Mouse (Mus musculus) forebrain, embryonic 15.5 days (tissue): ENCODE measurements around the gene 2310034G01Rik. TPM values are rescaled to one million over a fixed set of nuclear protein-coding genes. Genes with fewer than 3 reads are reported as not detected.
A peak's percentile ranks its signal among the peaks of the same experiment; 100 is the strongest.

Experiments used
- ATAC-seq: fragments of 200-750 bp; cut with Nextera tagmentation; replicated peaks from 2 replicates; pipeline ENCODE4 v1.8.0; 2017; ENCODE audit warnings: mild to moderate bottlenecking, moderate TSS enrichment, moderate library complexity
- H3K27ac ChIP-seq: fragments of 300-500 bp; sonication (generic); replicated peaks from 2 replicates; pipeline ENCODE4 v1.5.1; 2015; ENCODE audit warnings: mild to moderate bottlenecking, inconsistent platforms
- H3K27me3 ChIP-seq: fragments of 300-500 bp; sonication (generic); 2 replicates; pipeline ENCODE4 v1.6.1; 2015; ENCODE audit warnings: inconsistent platforms
- H3K36me3 ChIP-seq: fragments of 300-500 bp; sonication (generic); 2 replicates; pipeline ENCODE4 v1.6.1; 2015; ENCODE audit warnings: mild to moderate bottlenecking, inconsistent platforms
- H3K4me1 ChIP-seq: fragments of 300-500 bp; sonication (generic); 2 replicates; pipeline ENCODE4 v1.6.1; 2015; ENCODE audit warnings: inconsistent platforms
- H3K4me2 ChIP-seq: fragments of 300-500 bp; sonication (generic); replicated peaks from 2 replicates; pipeline ENCODE4 v1.6.1; 2015; ENCODE audit warnings: mild to moderate bottlenecking, inconsistent platforms
- H3K4me3 ChIP-seq: fragments of 300-500 bp; sonication (generic); 2 replicates; pipeline ENCODE4 v1.5.1; 2015; ENCODE audit warnings: mild to moderate bottlenecking, inconsistent platforms
- H3K9ac ChIP-seq: fragments of 300-500 bp; sonication (generic); replicated peaks from 2 replicates; pipeline ENCODE4 v1.6.1; 2015; ENCODE audit warnings: mild to moderate bottlenecking, inconsistent platforms
- H3K9me3 ChIP-seq: fragments of 300-500 bp; sonication (generic); 2 replicates; pipeline ENCODE4 v1.6.1; 2016; ENCODE audit warnings: inconsistent platforms
- WGBS: fragments of 180-500 bp; shearing (Covaris S2); methylation state at CpG from one replicate; pipeline ENCODE4 v1.1.7; 2015; ENCODE audit warnings: mixed read lengths; 5-methylcytosine and 5-hydroxymethylcytosine counted together
- polyA plus RNA-seq: library from polyadenylated mRNA; unstranded; fragments of >200 nt; fragmentation: Nextera tagmentation; extraction: Ambion mirVana; gene quantifications from 2 replicates; pipeline ENCODE4 v1.2.1, GENCODE M21; 2015

2310034G01Rik gene
- polyA plus RNA-seq, 1 experiment from 2014 or later: 2.6 TPM

DNA sequence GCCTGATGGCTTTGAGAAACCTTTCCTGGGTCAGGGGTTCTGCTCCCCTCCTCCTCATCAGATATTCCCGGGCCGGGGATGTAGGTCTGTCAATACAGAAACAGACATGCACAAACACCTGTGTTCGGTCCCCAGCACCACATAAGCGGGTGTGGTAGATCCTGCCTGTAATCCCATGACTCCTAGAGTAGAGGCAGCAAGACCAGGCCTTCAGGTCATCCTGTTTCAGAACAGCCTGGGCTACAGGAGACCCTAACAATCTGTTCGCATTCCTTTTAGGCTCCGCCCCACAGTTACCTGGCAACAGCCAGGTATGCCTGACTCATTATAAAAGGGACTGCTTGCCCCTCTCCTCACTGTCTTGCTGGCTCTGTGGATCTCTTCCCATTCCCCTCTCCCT lies 552 bp downstream of the 2310034G01Rik start:
- Histone ChIP-seq H3K36me3 (no peaks in the 10 kb centered on the region), H3K27ac (peak overlapping the region; percentile 93; the same call in 1 of the 2 replicates), H3K4me1 (peaks cover 22% of the 10 kb centered on the region), H3K27me3 (0 out of 2 replicates have a peak, but pooled peaks cover 7% of the 10 kb centered on the region), H3K9me3 (no peaks in the 10 kb centered on the region), H3K4me3 (peak overlapping the region; percentile 75), H3K4me2 (peak overlapping the region; percentile 90), H3K9ac (peak overlapping the region; percentile 92)
- WGBS: 28% methylated on average over 6 of the region's 6 CpGs
- ATAC-seq: peak; percentile 20; the same call in 1 of the 2 replicates

DNA sequence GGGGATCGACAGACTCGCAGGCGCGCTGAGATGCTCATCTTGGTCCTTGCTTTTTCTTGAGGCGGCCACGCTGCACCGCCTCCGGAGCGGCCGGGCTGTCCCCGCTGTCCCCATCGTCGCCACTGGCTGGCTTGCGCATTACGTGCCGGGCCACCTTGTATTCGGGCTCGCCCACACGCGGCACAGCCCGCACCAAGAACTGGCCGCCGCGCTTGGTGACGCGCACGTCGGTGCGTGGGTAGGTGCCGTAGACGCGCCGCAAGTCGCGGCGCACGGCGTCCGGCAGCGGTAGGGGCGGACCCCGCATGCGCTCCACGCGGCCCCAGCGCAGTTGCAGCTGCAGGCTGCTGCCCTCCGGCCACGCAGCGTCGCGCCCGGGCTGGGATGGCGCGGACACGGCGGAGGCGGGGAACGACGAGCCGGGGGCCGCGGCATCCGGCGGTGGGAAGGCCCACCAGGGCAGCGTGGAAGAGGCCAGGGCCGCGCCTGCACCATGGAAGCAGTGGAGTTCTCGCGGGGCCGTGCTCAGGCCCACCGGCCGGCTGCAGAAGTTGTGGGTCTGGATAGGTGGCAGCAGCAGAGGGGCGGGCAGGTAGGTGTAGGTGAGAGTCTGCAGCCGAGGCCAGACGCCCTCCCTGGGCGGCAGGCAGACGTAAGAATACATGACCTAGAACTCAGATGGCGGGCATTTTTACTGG lies 1.2 kb downstream of the 2310034G01Rik start:
- Histone ChIP-seq H3K4me1 (peaks cover 24% of the 10 kb centered on the region), H3K9me3 (no peaks in the 10 kb centered on the region), H3K27ac (peak overlapping the region; percentile 93), H3K4me3 (peak overlapping the region; percentile 75), H3K4me2 (peak overlapping the region; percentile 90), H3K9ac (peak overlapping the region; percentile 92), H3K27me3 (0 out of 2 replicates have a peak, but pooled peaks cover 7% of the 10 kb centered on the region), H3K36me3 (no peaks in the 10 kb centered on the region)
- WGBS: under 1% methylated on average over 78 of the region's 78 CpGs
- peak; percentile 94 for ATAC-seq

- peak overlapping the region; percentile 93 for H3K27ac ChIP-seq
- no peaks in the 10 kb centered on the region for H3K9me3 ChIP-seq
- H3K4me1 ChIP-seq: peaks cover 24% of the 10 kb centered on the region
- ATAC-seq: no peak
- H3K4me3 ChIP-seq: peak overlapping the region; percentile 75
- H3K36me3 ChIP-seq: no peaks in the 10 kb centered on the region
- peak overlapping the region; percentile 90 for H3K4me2 ChIP-seq
- WGBS: 28% methylated on average over 14 of the region's 14 CpGs
- H3K27me3 ChIP-seq: 0 out of 2 replicates have a peak, but pooled peaks cover 7% of the 10 kb centered on the region
- peak overlapping the region; percentile 92 for H3K9ac ChIP-seq
Observed at GRCm38 (mm10) chr19:46347936-46348668, 2.0 kb downstream of the 2310034G01Rik start.

GRCm38 (mm10) chr19:46347146-46347545 lies 3.0 kb downstream of the 2310034G01Rik start:
- Histone ChIP-seq H3K4me1 (peaks cover 24% of the 10 kb centered on the region), H3K9ac (no peak overlapping the region), H3K4me2 (no peak overlapping the region), H3K4me3 (no peak overlapping the region), H3K36me3 (no peaks in the 10 kb centered on the region), H3K27ac (no peak overlapping the region), H3K27me3 (0 out of 2 replicates have a peak, but pooled peaks cover 7% of the 10 kb centered on the region), H3K9me3 (no peaks in the 10 kb centered on the region)
- ATAC-seq: no peak
- 95% methylated on average over 1 of the region's 1 CpGs for WGBS

DNA sequence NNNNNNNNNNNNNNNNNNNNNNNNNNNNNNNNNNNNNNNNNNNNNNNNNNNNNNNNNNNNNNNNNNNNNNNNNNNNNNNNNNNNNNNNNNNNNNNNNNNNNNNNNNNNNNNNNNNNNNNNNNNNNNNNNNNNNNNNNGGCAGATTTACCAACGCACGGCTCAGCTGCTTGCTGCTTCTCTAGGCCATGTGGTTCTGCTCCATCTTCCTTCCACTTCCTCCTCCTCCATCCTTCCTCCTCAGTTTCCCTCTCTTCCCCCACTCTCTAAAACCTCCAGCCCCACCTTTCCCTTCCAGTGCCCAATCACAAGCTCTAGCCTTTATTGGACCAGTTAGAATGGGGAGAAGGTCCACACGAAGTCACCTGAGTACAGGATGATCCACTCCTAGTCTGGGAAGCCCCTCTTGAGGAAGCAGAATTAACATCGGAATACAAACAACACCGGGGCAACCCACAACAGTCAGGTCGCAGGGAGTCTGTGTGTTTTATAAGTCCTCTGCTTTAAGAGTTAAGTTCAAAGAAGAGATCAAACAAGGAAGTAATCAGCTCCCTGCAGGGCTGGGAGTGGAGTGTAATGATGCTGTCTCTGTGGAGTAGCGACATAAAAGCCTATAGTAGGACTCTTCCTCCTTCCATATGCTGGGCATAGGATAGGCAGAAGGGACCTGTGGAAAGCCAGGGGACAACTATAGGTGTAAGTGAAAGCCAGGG lies 5.2 kb downstream of the 2310034G01Rik start:
- ATAC-seq: no peak
- H3K4me1 ChIP-seq: peaks cover 20% of the 10 kb centered on the region

DNA sequence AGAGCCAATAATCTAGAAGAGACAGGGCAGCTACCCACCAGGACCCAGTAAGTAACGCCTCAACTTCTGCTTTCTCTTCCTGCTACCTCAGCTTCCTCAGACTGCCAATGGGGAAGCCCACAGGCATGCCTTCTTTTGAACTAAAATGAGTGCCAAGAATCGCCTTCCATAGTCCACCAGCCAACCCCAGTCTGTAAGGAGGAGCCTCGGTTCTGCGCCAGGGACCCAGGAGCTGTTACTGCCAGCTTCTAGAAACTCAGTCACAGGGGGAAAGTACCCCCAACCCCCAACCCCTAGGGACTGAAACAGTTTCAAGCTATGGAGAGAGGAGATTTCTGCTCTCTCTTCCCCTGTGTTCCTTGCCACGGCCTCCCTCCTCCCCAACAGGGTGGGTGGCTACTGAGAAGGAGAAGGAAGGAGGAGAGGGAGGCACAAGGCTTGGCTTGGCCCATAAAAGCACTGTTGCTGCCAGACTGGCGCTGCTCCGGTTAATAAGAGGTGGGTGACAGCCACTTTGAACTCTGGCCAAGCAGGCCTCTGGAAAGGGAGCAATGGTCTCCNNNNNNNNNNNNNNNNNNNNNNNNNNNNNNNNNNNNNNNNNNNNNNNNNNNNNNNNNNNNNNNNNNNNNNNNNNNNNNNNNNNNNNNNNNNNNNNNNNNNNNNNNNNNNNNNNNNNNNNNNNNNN lies 10.7 kb downstream of the 2310034G01Rik start:
- peak; percentile 36 for ATAC-seq
- Histone ChIP-seq H3K4me2 (peak overlapping the region; percentile 82), H3K4me1 (peaks cover 29% of the 10 kb centered on the region), H3K4me3 (peak overlapping the region; percentile 56), H3K36me3 (no peaks in the 10 kb centered on the region), H3K9me3 (no peaks in the 10 kb centered on the region), H3K27me3 (no peaks in the 10 kb centered on the region), H3K27ac (peak overlapping the region; percentile 67), H3K9ac (0 out of 2 replicates have a peak overlapping the region, but pooled peaks have one; percentile 20)
- 47% methylated on average over 7 of the region's 7 CpGs for WGBS

More for the DNA sequence above, 5.2 kb downstream of the 2310034G01Rik start:
- Histone ChIP-seq H3K9me3 (no peaks in the 10 kb centered on the region), H3K4me2 (no peak overlapping the region), H3K9ac (no peak overlapping the region), H3K27ac (no peak overlapping the region), H3K36me3 (no peaks in the 10 kb centered on the region), H3K27me3 (0 out of 2 replicates have a peak, but pooled peaks cover 4% of the 10 kb centered on the region), H3K4me3 (no peak overlapping the region)
- 24% methylated on average over 7 of the region's 7 CpGs for WGBS

DNA sequence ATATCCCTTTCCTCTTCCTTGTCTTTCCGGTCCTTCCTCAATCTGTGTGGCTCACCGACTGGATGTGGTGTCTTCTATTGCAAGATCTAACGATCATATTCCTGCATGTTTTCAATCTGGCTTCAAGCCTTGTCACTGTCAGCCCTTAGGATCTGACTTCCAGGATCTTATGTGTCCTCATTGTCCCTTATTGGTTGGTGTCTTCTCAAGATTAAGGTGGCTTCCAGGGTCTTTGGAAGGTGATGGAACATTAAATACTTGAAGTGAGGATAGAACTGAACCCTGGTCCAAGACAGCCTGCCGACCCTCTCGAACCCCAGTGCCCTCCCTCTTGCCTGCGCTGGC lies 11.2 kb downstream of the 2310034G01Rik start:
- Histone ChIP-seq H3K4me1 (peaks cover 29% of the 10 kb centered on the region), H3K4me3 (peak overlapping the region; percentile 56), H3K27me3 (no peaks in the 10 kb centered on the region), H3K4me2 (peak overlapping the region; percentile 82), H3K27ac (peak overlapping the region; percentile 67), H3K9me3 (no peaks in the 10 kb centered on the region), H3K9ac (peak overlapping the region; percentile 20; the same call in 1 of the 2 replicates), H3K36me3 (no peaks in the 10 kb centered on the region)
- ATAC-seq: no peak; the same call in 1 of the 2 replicates
- WGBS: 48% methylated on average over 6 of the region's 6 CpGs

GRCm38 (mm10) chr19:46338331-46338936 lies 11.7 kb downstream of the 2310034G01Rik start, which contains the start of gene Cuedc2:
Gene Cuedc2 (minus strand): TSS chr19:46338702.
- WGBS: under 1% methylated on average over 31 of the region's 31 CpGs
- H3K9ac ChIP-seq: peak within 1 kb of the TSS; percentile 81
- peak within 1 kb of the TSS; percentile 56 for H3K4me3 ChIP-seq
- ATAC-seq: peak; percentile 88
- H3K27me3 ChIP-seq: no peaks in the 10 kb centered on the region
- peak within 1 kb of the TSS; percentile 67 for H3K27ac ChIP-seq
- no peaks in the 10 kb centered on the region for H3K9me3 ChIP-seq
- peaks cover 29% of the 10 kb centered on the region for H3K4me1 ChIP-seq
- H3K36me3 ChIP-seq: no peaks in the 10 kb centered on the region
- H3K4me2 ChIP-seq: peak within 1 kb of the TSS; percentile 82

DNA sequence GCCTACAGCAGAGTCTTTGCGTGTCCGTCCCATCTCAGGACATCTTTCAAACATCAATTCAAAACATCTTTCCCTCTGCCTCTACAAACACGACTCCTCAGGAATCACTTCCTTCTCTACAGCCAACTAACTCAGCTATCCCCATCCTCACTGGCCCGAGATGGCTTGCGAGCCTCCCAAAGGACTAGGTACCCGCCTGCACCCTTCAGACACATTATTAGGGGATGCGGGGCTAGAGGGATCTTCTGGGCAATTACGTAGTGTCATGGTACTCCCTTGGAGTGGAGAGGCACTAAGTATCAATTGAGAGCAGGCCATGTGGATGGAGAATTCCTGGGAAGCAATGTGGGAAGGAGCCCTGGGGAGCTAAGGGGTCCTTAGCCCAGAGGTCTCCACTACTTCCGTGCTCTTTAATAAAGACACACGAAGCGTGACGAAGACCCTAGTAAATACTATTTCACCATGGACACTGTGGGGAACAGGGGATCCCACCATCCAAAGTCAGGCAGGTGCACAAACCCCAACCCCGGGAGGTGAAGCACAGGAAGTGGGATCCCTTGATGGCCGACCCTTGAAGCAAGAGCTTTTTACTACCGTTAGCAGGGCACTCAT lies 12.3 kb downstream of the 2310034G01Rik start:
- no peaks in the 10 kb centered on the region for H3K36me3 ChIP-seq
- peak overlapping the region; percentile 56 for H3K4me3 ChIP-seq
- no peak; the same call in 1 of the 2 replicates for ATAC-seq
- H3K4me2 ChIP-seq: peak overlapping the region; percentile 82
- H3K9ac ChIP-seq: peak overlapping the region; percentile 81
- H3K27me3 ChIP-seq: no peaks in the 10 kb centered on the region
- H3K27ac ChIP-seq: peak overlapping the region; percentile 67
- H3K9me3 ChIP-seq: no peaks in the 10 kb centered on the region
- peaks cover 29% of the 10 kb centered on the region for H3K4me1 ChIP-seq
- WGBS: 28% methylated on average over 15 of the region's 15 CpGs

- Histone ChIP-seq H3K27ac (no peak overlapping the region), H3K9ac (no peak overlapping the region), H3K4me3 (no peak overlapping the region), H3K27me3 (no peaks in the 10 kb centered on the region), H3K9me3 (no peaks in the 10 kb centered on the region), H3K4me2 (no peak overlapping the region), H3K36me3 (peaks cover 18% of the 10 kb centered on the region; the same call in 1 of the 2 replicates), H3K4me1 (peaks cover 37% of the 10 kb centered on the region)
- WGBS: 81% methylated on average over 3 of the region's 3 CpGs
- no peak for ATAC-seq
Observed at GRCm38 (mm10) chr19:46333906-46334305, 16.2 kb downstream of the 2310034G01Rik start.
